Mouse (Mus musculus): ENCODE results near the gene Celf5.

Gene Celf5

DNA sequence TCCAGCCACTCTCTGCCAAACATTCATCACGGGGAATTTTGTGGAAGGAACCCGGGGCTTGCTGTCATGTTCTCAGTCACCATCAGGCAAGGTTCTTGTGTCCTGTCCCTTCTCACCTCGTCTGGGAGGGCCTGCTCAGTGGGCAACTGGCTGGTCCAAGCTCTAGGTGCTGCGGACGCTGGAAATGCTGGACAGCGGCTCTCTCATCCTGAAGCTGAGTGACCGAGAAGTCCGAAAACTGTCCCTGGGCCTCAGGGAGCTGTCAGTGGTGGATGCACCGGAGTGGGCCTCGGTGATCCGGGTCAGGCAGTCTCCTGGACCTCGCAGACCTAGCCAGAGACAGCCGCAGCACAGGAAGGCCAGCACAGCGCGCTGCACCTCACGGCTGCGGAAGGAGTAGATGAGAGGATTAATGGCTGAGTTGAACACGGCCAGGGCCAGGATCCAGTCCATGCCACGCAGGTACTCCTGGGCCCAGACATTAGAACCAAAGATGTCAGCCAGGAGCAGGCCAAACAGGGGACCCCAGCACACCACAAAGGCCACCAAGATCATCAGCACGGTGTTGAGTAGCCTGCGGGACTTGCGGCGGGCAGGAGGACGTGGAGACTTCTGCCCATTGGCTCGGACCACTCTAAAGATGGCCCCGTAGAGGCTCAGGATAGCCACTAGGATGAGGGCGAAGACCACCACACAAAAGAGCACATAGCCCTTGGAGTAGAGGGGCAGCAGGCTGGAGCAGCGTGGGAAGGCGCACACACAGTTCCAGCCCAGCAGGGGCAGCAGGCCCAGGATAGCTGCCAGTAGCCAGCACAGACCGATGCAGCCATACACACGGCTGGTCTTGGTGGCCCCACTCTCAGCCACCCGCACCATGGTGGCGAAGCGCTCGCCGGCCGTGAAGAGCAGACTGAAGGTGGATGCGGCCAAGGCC lies 16.1 kb upstream of the Celf5 start:
- no peak for DNase-seq (ENCODE audit: low spot score in 2 of 2)

DNA sequence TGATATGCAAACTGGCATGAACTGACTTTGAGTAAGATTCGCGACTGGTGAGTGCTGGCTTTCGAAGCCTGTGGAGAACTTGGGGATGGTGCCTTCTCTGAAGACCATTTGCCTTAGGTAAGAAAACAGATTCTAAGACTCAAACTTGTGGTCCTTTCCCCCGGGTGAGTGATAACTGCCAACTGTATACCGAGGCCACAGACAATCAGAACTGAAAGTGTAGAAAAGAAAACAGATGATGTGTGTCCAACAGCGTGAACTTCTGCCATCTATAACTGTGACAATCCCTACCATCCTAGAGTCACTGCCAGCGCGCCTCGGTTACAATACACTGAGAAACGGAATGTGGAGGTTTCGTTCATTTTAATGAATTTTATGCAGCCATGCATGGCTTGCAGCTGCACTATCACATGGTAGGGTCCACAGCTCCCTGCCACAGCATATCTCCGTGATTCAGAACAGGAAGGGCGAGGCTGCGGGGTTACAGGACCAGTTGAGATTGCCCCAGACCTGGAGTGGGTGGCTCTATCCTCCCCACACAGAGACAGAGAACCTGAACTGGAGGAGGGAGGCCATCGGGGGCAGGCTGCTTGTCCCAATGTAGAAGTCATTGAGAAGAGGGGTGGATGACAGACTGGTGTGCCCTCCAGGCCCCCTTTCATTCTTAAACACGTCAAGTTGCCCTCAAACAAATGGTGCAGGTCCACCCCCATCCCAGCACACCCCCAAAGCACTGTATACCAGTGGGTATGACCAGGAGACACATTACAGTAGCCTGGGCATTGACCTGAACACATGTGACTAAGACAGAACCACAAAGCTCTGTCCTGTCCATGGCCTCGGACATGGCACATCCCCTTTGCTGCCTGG lies 15.1 kb upstream of the Celf5 start:
- DNase-seq (ENCODE audit: low spot score in 2 of 2), result no peak

DNA sequence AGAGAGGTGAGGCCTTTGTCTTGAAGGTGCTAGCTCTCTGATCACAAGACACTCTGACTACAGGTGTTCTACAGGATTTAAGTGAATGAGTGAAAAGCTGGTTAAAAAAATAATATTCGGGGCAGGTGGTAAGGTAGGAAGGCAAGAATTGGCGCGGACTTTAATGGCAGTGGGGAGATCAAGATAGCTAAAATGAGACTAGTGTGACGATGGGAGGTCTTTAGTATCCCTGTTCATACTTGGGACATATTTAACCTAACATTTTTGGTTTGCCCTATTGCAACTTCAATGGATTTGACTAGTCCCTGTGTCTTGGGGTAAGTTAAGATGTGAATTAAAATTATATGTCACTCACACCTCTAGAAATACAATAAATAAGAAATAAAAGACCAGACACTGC lies 14.5 kb upstream of the Celf5 start:
- no peak for DNase-seq (ENCODE audit: low spot score in 2 of 2)

DNA sequence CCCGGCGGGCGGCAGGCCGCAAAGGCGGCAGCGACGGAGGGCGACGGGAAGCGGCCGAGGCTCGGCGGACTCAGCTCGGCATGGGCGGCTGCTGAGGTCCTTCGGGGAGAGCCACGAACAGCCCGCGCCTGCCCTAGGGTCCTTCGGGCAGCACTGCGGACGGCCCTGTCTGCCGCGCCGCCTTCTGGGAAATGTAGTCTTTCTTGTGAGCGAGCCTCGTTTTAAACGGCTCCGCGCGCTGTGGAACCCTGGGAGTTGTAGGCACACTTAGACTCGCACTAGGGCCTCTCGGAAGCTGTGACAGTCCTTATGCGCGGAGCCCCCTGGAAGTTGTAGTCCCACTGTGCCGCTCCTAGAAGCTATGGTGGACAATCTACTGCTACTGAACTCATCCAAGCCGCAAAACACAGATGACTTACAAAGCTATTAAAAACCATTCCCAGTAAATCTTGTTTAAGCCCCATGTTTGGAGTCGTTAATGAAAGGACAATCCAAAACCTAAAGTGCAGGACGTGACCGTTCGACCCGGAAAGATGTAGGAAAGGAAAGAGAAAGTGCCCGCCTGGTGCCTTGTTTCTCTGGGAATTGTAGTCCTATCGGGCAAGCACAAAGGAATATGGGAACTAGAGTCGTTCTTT lies 13.9 kb upstream of the Celf5 start, which contains the start of gene Ncln:
Gene Ncln (minus strand): TSS at position 129 of the 638 bp plus-strand sequence.
- DNase-seq (ENCODE audit: low spot score in 2 of 2), result peak; percentile 99

DNA sequence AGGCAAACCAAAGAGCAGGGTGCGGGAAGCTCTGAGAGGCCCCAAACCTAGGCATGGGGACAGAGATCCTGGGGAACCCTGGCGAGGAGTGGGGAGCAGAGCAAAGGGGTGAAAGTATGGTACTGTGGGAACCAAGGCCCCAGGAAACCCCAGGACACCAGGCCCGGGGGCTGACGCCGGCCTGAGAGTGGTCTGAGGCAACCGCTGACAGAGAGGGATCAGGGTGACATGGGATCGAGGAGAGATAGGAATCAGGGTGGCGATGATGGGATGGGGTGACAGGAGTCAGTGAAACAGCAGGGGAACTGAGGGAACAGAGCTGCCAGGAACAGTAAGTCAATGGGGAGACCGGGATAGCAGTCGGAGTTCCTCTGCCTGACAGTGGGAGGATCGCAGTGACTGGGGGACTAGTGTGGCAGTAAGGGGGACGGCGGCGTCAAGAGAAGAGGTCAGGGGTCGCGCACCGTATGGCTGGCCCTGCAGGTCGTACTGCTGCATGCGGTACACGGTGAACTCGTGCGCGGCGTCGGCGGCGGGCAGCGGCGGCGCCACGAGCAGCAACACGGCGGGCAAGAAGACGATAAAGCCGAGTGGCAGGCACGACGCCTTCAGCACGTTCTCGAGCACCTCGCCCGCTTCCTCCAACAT lies 13.2 kb upstream of the Celf5 start:
- no peak for DNase-seq (ENCODE audit: low spot score in 2 of 2)

DNA sequence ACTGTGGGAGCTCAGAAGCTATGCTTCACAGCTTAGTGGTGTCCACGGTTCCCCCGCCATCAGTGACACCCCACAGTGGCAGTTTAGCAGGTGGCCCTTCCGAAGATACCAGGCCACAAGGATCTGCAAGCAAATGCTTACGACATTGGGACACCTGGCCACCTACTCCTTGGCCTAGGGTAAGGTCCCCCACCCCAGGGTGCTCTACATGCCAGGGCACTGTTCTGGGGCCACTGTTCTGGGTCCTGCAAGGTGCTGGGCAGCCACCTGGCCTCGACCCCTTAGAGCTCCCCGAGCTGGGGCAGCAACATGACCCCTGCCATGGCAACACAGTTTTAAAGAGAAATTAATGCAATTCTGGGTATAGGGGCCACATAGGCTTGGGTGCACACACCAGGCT lies 12.6 kb upstream of the Celf5 start:
- no peak for DNase-seq (ENCODE audit: low spot score in 2 of 2)

DNA sequence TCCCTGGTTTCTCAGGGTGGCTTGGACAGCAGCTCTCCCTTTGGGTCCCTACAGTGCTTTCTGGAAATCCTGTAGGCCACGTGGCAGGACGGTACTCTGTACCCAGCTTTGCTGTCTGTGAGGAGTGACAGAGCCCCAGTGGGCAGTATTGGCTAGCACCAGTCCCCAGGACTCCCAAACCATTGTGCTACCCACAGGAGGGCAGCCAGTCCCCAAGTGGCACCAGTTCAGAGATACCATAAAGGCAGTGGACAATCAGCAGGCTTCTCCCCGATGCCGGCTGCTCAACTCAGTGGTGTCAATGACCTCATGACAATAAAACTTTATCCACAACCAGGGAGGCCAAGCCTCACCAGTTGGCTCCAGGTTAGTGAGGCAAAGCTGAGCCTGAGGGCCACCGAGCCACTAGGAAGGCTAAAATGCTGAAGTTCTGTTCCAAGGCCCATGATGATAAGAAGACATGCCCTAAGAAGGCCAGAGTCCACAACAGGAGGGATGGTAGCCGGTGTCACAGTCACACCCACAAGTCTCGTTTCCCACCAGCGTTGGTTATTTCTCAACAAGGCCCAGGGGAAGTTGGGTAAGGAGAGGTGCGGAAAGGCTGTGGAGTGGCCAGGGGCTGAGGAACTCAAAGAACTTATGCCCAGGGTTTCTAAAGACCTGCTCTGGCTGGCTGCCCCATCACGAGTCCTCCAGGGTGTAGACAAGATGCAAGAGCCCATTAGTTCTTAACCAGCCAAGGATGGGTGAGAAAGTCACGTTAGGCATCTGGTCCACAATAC lies 11.9 kb upstream of the Celf5 start:
- no peak for DNase-seq (ENCODE audit: low spot score in 2 of 2)

DNA sequence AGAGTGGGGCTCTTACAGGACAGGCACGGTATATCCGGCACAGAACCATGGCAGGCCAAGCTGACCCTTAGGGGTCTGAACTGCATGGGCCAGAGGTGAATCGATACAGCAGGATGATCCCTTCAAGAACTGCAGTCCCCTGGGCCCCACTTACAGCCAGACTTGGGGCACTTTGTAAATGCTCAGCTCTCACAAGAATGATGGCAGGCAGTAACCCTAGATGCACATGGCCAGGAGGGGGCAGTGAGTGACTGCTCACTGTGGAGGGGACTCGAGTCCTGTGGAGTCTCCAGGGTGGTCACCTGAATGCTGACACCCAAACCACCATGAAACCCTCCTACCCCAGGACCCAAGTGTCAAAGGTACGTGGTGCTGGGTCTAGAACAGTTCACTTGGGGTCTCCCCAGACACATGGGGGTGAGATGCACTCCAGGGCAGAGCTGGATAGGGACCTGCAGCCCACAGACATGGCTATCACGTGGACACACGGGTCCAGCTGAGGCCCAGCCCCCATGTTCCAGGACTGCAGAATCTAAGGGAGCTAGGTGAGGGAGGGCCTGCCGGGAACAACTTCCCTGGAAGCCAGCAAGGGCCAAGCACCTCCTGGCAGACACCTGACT lies 11.2 kb upstream of the Celf5 start:
- DNase-seq (ENCODE audit: low spot score in 2 of 2), result no peak

DNA sequence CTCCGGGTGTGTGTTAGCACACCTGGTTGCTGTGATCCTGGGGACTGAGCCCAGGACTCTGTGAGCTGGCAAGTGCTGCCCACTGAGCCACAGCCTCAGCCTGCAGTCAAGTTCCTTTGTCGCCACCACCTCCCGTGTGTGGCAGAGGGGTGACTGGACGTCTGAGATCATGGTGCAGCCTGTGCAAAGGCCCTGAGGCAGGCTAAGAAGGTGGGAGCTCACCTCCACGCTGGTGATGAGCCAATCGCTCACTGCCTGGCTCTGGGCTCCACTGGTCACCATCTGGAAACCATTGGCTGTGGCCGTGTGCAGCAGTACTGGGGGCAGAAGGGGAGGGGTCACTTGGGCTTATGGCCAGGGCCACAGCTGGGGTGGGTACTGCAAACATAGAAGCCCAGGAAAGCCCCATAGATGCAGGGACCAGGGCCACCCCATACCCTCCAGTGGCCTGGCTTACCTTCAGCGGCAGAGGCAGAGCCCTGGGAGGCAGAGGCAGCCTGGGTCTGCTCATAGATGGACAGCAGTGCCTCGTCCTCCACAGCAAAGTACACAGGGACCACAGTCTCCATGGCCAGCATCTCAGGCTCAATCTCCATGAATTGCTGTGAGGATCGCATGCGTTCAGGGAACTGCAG lies 10.2 kb upstream of the Celf5 start:
- no peak for DNase-seq (ENCODE audit: low spot score in 2 of 2)

DNA sequence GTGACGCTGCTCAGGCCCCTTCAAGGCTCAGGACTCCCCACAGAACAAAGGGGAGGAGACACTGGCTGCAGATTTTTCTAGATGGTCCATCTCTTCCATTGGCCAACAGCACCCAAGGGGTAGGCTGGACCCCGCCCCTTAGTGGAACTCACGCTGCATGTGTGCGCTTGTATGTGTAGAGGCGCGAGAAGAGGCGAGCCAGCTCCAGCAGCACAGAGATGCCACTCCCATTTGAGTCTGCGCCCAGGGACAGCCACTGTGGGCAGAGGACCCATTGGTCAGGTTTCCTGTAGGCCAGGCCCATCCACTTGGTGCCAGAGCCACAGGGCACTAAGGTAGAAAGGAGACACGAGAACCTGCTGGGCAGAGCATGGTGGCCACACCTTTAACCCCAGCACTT lies 8.5 kb upstream of the Celf5 start:
- no peak for DNase-seq (ENCODE audit: low spot score in 2 of 2)

DNA sequence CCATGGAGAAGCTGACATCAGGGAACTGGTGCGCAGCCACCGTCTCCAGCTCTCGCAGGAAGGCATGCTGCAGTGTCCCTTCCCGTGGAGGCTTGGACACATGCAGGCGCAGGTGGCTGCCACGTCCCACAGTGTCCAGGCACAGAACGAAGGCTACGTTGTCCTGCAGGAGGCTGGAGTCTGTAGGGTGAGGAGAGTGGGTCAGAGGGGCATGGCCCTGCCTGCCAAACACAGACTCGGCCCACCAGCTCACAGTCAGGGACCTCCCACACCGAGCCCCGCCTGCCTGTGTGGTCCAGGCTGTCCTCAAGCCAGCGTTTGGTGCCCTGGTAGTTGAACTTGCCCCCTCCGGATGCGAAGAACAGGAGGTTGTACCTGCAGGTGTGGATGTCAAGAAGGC lies 7.4 kb upstream of the Celf5 start:
- no peak for DNase-seq (ENCODE audit: low spot score in 2 of 2)

DNA sequence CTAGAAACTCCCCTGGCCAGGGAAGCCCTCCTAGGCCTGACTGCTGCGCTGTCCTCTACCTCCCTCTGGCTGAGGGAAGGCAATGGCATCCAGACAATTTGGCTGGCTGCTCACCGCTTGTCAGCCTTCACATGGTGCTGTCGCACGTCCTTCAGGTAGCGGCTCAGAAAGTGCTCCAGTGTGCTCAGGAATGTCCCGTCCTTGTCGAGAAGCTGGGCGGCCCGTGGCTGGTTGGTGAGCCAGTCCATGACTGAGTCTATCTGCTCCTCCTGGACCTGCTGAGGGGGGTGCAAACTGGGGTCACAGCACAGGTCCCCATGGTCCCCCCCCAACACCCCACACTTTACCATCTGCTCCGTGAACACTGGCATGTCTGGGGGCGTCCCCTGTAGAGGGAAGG lies 5.6 kb upstream of the Celf5 start:
- no peak for DNase-seq (ENCODE audit: low spot score in 2 of 2)

DNA sequence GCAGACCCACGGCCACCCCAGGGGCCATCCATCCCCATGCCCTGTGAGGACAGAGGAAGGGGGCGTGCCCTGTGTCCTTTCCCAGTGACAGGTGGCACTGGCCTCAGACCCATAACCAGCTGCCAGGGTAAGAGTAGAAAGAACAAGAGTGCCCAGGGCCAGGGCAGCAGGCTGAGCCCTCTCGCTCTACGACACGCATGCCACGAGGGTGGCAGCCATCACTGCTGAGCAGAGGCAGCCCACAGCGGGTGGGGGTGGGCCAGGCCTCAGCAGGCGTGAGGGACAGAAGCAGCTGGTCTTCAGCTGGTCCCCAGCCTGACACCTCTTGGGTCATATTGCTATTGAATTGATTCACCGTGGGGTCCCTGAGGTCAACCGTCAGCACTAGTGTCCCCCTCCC lies 4.0 kb upstream of the Celf5 start:
- no peak for DNase-seq (ENCODE audit: low spot score in 2 of 2)

DNA sequence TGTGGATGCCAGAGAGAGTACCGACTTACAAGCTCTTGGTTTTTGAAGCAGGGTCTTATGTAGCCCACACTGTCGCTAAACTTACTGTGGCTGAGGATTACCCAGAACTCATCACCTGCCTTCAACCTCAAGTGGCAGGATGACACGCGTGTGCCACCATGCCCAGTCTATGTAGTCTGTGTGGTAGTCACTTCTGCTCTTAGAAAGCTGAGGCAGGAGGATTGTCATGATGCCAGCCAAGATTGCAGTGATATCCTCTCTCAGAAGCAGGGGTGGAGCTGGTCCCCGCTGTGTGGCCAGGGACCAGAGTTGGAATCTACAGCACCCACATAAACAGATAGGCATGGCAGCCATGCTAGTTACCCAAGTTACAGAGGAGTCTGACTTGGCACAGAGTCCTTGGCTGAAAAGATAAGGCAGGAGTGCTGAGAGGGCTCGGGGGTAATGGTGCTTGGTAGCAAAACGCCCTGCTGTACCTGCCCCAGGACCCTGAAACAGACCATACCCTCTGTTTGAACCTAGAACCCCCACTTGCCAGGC lies 3.0 kb upstream of the Celf5 start:
- DNase-seq (ENCODE audit: low spot score in 2 of 2), result no peak

DNA sequence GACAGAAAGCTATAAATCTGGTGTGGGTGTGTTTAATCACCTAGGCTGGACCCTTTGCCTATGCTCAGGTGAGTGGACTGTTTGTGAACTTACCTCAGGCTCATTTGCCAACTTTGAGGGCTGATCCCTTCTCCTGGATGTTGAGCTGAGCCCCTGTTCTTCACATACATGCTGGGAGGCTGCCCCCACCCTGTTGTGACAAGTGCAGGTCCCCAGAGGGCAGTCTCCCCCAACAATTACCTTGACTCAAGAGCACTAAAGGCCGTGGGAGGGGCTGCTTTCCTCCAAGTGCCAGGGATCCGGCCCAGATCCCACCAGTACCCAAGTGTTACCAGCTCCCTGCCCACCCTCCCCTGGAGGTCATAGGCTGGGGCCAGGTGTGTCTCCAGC lies 2.5 kb upstream of the Celf5 start:
- DNase-seq (ENCODE audit: low spot score in 2 of 2), result no peak

DNA sequence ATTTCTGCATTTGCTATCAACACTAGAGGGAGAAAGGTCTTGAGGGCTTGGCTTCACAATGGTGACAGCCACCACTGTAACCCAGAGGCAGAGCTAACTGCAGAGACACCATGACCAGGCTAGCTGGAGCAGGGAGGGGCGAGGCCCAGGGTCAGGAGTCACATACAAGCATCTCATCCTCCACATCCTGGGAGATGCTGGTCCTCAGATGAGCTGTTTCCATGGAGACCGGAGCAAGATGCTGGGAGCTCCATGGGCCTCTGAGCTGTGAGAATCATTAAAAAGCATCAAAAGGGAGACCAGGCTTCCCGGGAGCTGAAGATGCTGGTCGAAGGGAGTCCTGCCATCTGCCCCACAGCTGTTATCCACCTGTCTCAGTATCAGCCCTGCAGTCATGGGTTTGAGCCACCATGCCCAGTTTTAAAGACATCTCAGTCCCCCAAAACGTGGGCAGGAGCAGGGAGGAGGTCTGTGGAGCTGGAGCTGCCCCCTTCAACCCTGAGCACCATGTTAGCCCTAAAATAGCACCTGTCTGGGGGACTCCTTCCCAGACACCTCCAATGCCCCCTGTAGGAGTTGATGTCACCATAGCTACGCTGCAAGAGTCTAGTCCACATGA lies 2.0 kb upstream of the Celf5 start:
- DNase-seq (ENCODE audit: low spot score in 2 of 2), result no peak

DNA sequence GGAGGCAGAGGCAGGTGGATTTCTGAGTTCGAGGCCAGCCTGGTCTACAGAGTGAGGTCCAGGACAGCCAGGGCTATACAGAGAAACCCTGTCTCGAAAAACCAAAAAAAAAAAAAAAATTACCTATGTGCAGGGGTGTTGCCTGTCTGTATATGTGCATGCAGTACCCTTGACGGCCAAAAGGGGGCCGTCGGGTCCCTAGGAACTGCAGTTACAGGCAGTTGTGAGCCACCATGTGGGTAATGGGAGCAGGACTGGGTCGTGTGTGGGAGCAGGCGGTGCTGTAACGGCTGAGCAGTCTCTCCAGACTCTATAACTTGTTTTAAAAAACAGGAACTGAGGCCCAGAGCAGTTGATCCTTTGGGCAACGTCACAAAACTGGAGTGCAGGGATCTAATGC lies 1.5 kb upstream of the Celf5 start:
- DNase-seq (ENCODE audit: low spot score in 2 of 2), result no peak

DNA sequence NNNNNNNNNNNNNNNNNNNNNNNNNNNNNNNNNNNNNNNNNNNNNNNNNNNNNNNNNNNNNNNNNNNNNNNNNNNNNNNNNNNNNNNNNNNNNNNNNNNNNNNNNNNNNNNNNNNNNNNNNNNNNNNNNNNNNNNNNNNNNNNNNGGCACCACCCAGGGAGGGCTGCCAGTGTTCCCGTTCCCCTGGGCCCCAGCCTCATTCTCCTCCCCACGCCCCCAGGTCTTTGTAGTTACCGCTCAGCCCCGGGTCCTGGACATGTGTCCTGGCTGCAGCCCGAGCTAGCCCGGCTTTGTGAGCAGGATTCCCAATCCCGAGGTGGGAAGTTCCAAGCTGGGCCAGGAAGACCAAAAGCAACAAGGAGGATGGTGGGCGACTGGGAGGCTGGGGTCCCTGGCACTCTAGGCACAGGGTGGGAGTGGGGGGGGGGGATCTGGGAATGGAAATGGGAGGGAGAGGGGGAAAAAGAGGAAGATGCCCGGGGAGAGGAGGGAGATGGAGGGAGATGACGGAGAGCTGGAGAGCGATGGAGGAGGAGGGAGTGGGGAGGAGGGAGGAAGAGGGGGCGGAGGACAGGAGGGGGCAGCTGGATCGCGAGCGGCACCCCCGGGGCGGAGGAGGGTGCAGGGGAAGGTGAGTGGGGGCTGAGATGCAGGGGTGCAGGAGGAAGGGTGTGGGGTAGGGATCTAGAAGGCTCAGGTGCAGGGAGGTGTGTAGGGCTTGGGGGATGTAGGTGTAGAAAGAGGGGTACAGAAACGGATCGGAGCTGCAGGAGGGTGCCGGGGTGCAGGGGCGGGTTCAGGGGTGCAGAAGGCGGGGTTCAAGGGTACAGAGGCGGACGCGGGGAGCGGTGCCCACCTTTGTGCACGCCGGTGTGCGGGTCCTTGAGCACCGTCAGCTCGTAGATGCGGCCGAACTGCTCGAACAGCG lies 640 bp downstream of the Celf5 start:
- no peak for DNase-seq (ENCODE audit: low spot score in 2 of 2)

All from right cerebral cortex, postnatal 36 days (tissue).